Mouse (Mus musculus) heart, embryonic 15.5 days (tissue): ENCODE data around the gene Gm21762. TPM values are rescaled to one million over a fixed set of nuclear protein-coding genes. Genes with fewer than 3 reads are reported as not detected.
"Not testable (repeated sequence)": the region's sequence is repeated elsewhere in the genome, so short reads cannot be mapped to it uniquely, and the experiment has no call there.

Experiments used
- ATAC-seq: fragments of 200-750 bp; cut with Nextera tagmentation; replicated peaks from 2 replicates; pipeline ENCODE4 v1.8.0; 2017; ENCODE audit warnings: low read depth, moderate TSS enrichment; ENCODE audit not compliant: insufficient number of reproducible peaks, insufficient read depth, low FRiP score
- H3K27ac ChIP-seq: fragments of 300-500 bp; sonication (generic); 2 replicates; pipeline ENCODE4 v1.5.1; 2015; ENCODE audit warnings: mild to moderate bottlenecking, inconsistent platforms
- H3K27me3 ChIP-seq: fragments of 300-500 bp; sonication (generic); 2 replicates; pipeline ENCODE4 v1.6.1; 2015; ENCODE audit warnings: inconsistent platforms
- H3K36me3 ChIP-seq: fragments of 300-500 bp; sonication (generic); 2 replicates; pipeline ENCODE4 v1.6.1; 2015; ENCODE audit warnings: mild to moderate bottlenecking, inconsistent platforms
- H3K4me1 ChIP-seq: fragments of 300-500 bp; sonication (generic); replicated peaks from 2 replicates; pipeline ENCODE4 v1.6.1; 2015; ENCODE audit warnings: inconsistent platforms
- H3K4me2 ChIP-seq: fragments of 300-500 bp; sonication (generic); 2 replicates; pipeline ENCODE4 v1.6.1; 2015; ENCODE audit warnings: inconsistent platforms, mild to moderate bottlenecking, moderate library complexity
- H3K4me3 ChIP-seq: fragments of 300-500 bp; sonication (generic); 2 replicates; pipeline ENCODE4 v1.5.1; 2015; ENCODE audit warnings: mild to moderate bottlenecking, inconsistent platforms
- H3K9ac ChIP-seq: fragments of 300-500 bp; sonication (generic); 2 replicates; pipeline ENCODE4 v1.6.1; 2015; ENCODE audit warnings: mild to moderate bottlenecking, inconsistent platforms
- H3K9me3 ChIP-seq: fragments of 300-500 bp; sonication (generic); replicated peaks from 2 replicates; pipeline ENCODE4 v1.6.1; 2016; ENCODE audit warnings: inconsistent platforms
- WGBS: fragments of 180-500 bp; shearing (Covaris S2); methylation state at CpG from one replicate; pipeline ENCODE4 v1.1.7; 2015; ENCODE audit warnings: mixed read lengths; 5-methylcytosine and 5-hydroxymethylcytosine counted together
- polyA plus RNA-seq: library from polyadenylated mRNA; unstranded; fragments of >200 nt; fragmentation: Nextera tagmentation; extraction: Ambion mirVana; gene quantifications from 2 replicates; pipeline ENCODE4 v1.2.1, GENCODE M21; 2015

Gm21762 gene
- not detected in 2 replicates for polyA plus RNA-seq

GRCm38 (mm10) chr13:120215847-120216246 is at the start of gene Gm21762:
Gene Gm21762, minus strand, starts transcription at chr13:120215947.
- H3K4me2 ChIP-seq, H3K4me3 ChIP-seq, ATAC-seq, H3K27ac ChIP-seq, H3K4me1 ChIP-seq, H3K9ac ChIP-seq, H3K9me3 ChIP-seq, H3K27me3 ChIP-seq, H3K36me3 ChIP-seq: not testable (repeated sequence)
- no CpG with 5 or more reads among the region's 2 CpGs for WGBS

- not testable (repeated sequence) for H3K27ac ChIP-seq, H3K9me3 ChIP-seq, ATAC-seq, H3K4me2 ChIP-seq, H3K4me1 ChIP-seq, H3K9ac ChIP-seq, H3K27me3 ChIP-seq, H3K36me3 ChIP-seq, H3K4me3 ChIP-seq
- WGBS, result 77% methylated on average over 2 of the region's 2 CpGs
These were observed 47.1 kb upstream of the Gm21762 start, which contains the start of gene AF067061 for GRCm38 (mm10) chr13:120262870-120263269. Gene AF067061, plus strand, starts transcription at chr13:120263114.

GRCm38 (mm10) chr13:120259718-120260117 is 44.0 kb upstream of the Gm21762 start:
- WGBS, result 47% methylated on average over 3 of the region's 3 CpGs
- H3K27me3 ChIP-seq, ATAC-seq, H3K4me3 ChIP-seq, H3K4me2 ChIP-seq, H3K4me1 ChIP-seq, H3K27ac ChIP-seq, H3K36me3 ChIP-seq, H3K9me3 ChIP-seq, H3K9ac ChIP-seq: not testable (repeated sequence)

GRCm38 (mm10) chr13:120258817-120259658 is 43.3 kb upstream of the Gm21762 start:
- H3K9ac ChIP-seq, H3K4me1 ChIP-seq, H3K27ac ChIP-seq, H3K27me3 ChIP-seq, H3K4me2 ChIP-seq, ATAC-seq, H3K9me3 ChIP-seq, H3K36me3 ChIP-seq, H3K4me3 ChIP-seq: not testable (repeated sequence)
- 80% methylated on average over 3 of the region's 3 CpGs for WGBS

- H3K4me2 ChIP-seq, H3K27me3 ChIP-seq, H3K9me3 ChIP-seq, H3K27ac ChIP-seq, H3K4me1 ChIP-seq, H3K9ac ChIP-seq, H3K36me3 ChIP-seq, H3K4me3 ChIP-seq, ATAC-seq: not testable (repeated sequence)
- WGBS, result 78% methylated on average over 2 of the region's 3 CpGs
These were observed 35.6 kb upstream of the Gm21762 start for GRCm38 (mm10) chr13:120251208-120251924.

GRCm38 (mm10) chr13:120238811-120239210 is 23.1 kb upstream of the Gm21762 start, which contains the start of gene Gm21731:
Gene Gm21731, plus strand, starts transcription at chr13:120239111.
- H3K4me2 ChIP-seq, ATAC-seq, H3K36me3 ChIP-seq, H3K9ac ChIP-seq, H3K4me3 ChIP-seq, H3K4me1 ChIP-seq, H3K27me3 ChIP-seq, H3K27ac ChIP-seq, H3K9me3 ChIP-seq: not testable (repeated sequence)

- not testable (repeated sequence) for H3K4me3 ChIP-seq, ATAC-seq, H3K9ac ChIP-seq, H3K9me3 ChIP-seq, H3K27me3 ChIP-seq, H3K4me1 ChIP-seq, H3K27ac ChIP-seq, H3K36me3 ChIP-seq, H3K4me2 ChIP-seq
- 68% methylated on average over 13 of the region's 25 CpGs for WGBS
These were observed 16.8 kb upstream of the Gm21762 start for GRCm38 (mm10) chr13:120232447-120233049.

- not testable (repeated sequence) for ATAC-seq, H3K4me1 ChIP-seq, H3K27me3 ChIP-seq, H3K9ac ChIP-seq, H3K9me3 ChIP-seq, H3K27ac ChIP-seq, H3K4me2 ChIP-seq, H3K36me3 ChIP-seq, H3K4me3 ChIP-seq
- 92% methylated on average over 17 of the region's 17 CpGs for WGBS
These were observed 16.1 kb upstream of the Gm21762 start for GRCm38 (mm10) chr13:120231798-120232197.

GRCm38 (mm10) chr13:120223012-120223659 is 7.4 kb upstream of the Gm21762 start:
- ATAC-seq, H3K27ac ChIP-seq, H3K9ac ChIP-seq, H3K4me1 ChIP-seq, H3K27me3 ChIP-seq, H3K4me3 ChIP-seq, H3K36me3 ChIP-seq, H3K9me3 ChIP-seq, H3K4me2 ChIP-seq: not testable (repeated sequence)
- WGBS, result 85% methylated on average over 16 of the region's 25 CpGs

GRCm38 (mm10) chr13:120220922-120221321 is 5.2 kb upstream of the Gm21762 start:
- not testable (repeated sequence) for H3K4me1 ChIP-seq, H3K9me3 ChIP-seq, H3K4me3 ChIP-seq, H3K27me3 ChIP-seq, H3K9ac ChIP-seq, H3K4me2 ChIP-seq, H3K36me3 ChIP-seq, H3K27ac ChIP-seq, ATAC-seq
- WGBS, result 84% methylated on average over 5 of the region's 5 CpGs

GRCm38 (mm10) chr13:120196189-120196821 is 19.4 kb downstream of the Gm21762 start:
- ATAC-seq, H3K36me3 ChIP-seq, H3K9me3 ChIP-seq, H3K4me3 ChIP-seq, H3K4me1 ChIP-seq, H3K9ac ChIP-seq, H3K27ac ChIP-seq, H3K27me3 ChIP-seq, H3K4me2 ChIP-seq: not testable (repeated sequence)
- 69% methylated on average over 7 of the region's 8 CpGs for WGBS
